Mouse (Mus musculus) embryonic facial prominence, embryonic 14.5 days (tissue): Measurements from ENCODE around the gene Cchcr1. TPM values are rescaled to one million over a fixed set of nuclear protein-coding genes. Genes with fewer than 3 reads are reported as not detected.
"Not testable (repeated sequence)": the region's sequence is repeated elsewhere in the genome, so short reads cannot be mapped to it uniquely, and the experiment has no call there.

ENCODE experiments used
- ATAC-seq: fragments of 200-750 bp; cut with Nextera tagmentation; 2 replicates; pipeline ENCODE4 v1.8.0; 2017; ENCODE audit warnings: low read depth, moderate number of reproducible peaks, moderate TSS enrichment
- DNase-seq: peaks from one replicate; pipeline ENCODE4 v3.0.0-alpha.2; 2015; ENCODE audit warnings: low spot score
- H3K27ac ChIP-seq: fragments of 300-500 bp; sonication (generic); replicated peaks from 2 replicates; pipeline ENCODE4 v1.5.1; 2014; ENCODE audit warnings: low read depth, mild to moderate bottlenecking, low read length, moderate library complexity
- H3K27me3 ChIP-seq: fragments of 300-500 bp; sonication (generic); replicated peaks from 2 replicates; pipeline ENCODE4 v1.6.1; 2014; ENCODE audit warnings: low read length; ENCODE audit not compliant: control insufficient read depth, insufficient read depth
- H3K36me3 ChIP-seq: fragments of 300-500 bp; sonication (generic); 2 replicates; pipeline ENCODE4 v1.6.1; 2014; ENCODE audit warnings: low read length, mixed read lengths; ENCODE audit not compliant: control insufficient read depth, insufficient read depth
- H3K4me1 ChIP-seq: fragments of 300-500 bp; sonication (generic); 2 replicates; pipeline ENCODE4 v1.6.1; 2014; ENCODE audit warnings: antibody characterized with exemption, low read length; ENCODE audit not compliant: control insufficient read depth, insufficient read depth
- H3K4me2 ChIP-seq: fragments of 300-500 bp; sonication (generic); 2 replicates; pipeline ENCODE4 v1.6.1; 2014; ENCODE audit warnings: low read depth, mild to moderate bottlenecking, low read length, moderate library complexity, mixed read lengths
- H3K4me3 ChIP-seq: fragments of 300-500 bp; sonication (generic); 2 replicates; pipeline ENCODE4 v1.5.1; 2014; ENCODE audit warnings: low read depth, mild to moderate bottlenecking, low read length
- H3K9ac ChIP-seq: fragments of 300-500 bp; sonication (generic); 2 replicates; pipeline ENCODE4 v1.6.1; 2014; ENCODE audit warnings: low read depth, mild to moderate bottlenecking, low read length, moderate library complexity, mixed read lengths
- H3K9me3 ChIP-seq: fragments of 300-500 bp; sonication (generic); 2 replicates; pipeline ENCODE4 v1.6.1; 2016; ENCODE audit warnings: low read length; ENCODE audit not compliant: control insufficient read depth
- WGBS: fragments of 180-500 bp; shearing (Covaris S2); extraction: QIAGEN DNeasy Blood & Tissue Kit; methylation state at CpG from one replicate; pipeline ENCODE4 v1.1.7; 2014; 5-methylcytosine and 5-hydroxymethylcytosine counted together
- polyA plus RNA-seq: library from polyadenylated mRNA; unstranded; fragments of >200 nt; fragmentation: Nextera tagmentation; extraction: Ambion mirVana; gene quantifications from 2 replicates; pipeline ENCODE4 v1.2.1, GENCODE M21; 2014

Gene Cchcr1
- polyA plus RNA-seq, 1 experiment from 2014 or later = 10.5 TPM

GRCm38 (mm10) chr17:35508279-35508678, 8.6 kb upstream of the Cchcr1 start:
- 54% methylated on average over 3 of the region's 5 CpGs for WGBS
- not testable (repeated sequence) for H3K36me3 ChIP-seq, H3K4me3 ChIP-seq

GRCm38 (mm10) chr17:35509284-35509683, 7.6 kb upstream of the Cchcr1 start:
- H3K4me2 ChIP-seq = no peak overlapping the region
- no peak overlapping the region for H3K27ac ChIP-seq
- H3K9me3 ChIP-seq = no peaks in the 10 kb centered on the region
- DNase-seq (peak; percentile 78), ATAC-seq (no peak; the same call in 1 of the 2 replicates)
- peaks cover 31% of the 10 kb centered on the region for H3K27me3 ChIP-seq
- WGBS = 21% methylated on average over 8 of the region's 8 CpGs
- H3K9ac ChIP-seq = no peak overlapping the region
- H3K4me3 ChIP-seq = no peak overlapping the region
- H3K4me1 ChIP-seq = no peaks in the 10 kb centered on the region
- peaks cover 8% of the 10 kb centered on the region; the same call in 1 of the 2 replicates for H3K36me3 ChIP-seq

More at GRCm38 (mm10) chr17:35508279-35508678, 8.6 kb upstream of the Cchcr1 start:
- H3K9me3 ChIP-seq, H3K4me2 ChIP-seq, ATAC-seq, H3K27ac ChIP-seq, H3K9ac ChIP-seq, DNase-seq, H3K4me1 ChIP-seq: not testable (repeated sequence)
- H3K27me3 ChIP-seq = peaks cover 31% of the 10 kb centered on the region

GRCm38 (mm10) chr17:35512916-35513626, 3.8 kb upstream of the Cchcr1 start:
- Histone ChIP-seq H3K4me3 (no peak overlapping the region), H3K36me3 (peaks cover 8% of the 10 kb centered on the region; the same call in 1 of the 2 replicates), H3K27me3 (0 out of 2 replicates have a peak, but pooled peaks cover under 1% of the 10 kb centered on the region), H3K27ac (no peak overlapping the region), H3K9me3 (no peaks in the 10 kb centered on the region), H3K9ac (no peak overlapping the region), H3K4me2 (no peak overlapping the region), H3K4me1 (peaks cover 8% of the 10 kb centered on the region; the same call in 1 of the 2 replicates)
- no peak for ATAC-seq
- no peak for DNase-seq
- 94% methylated on average over 7 of the region's 7 CpGs for WGBS

- no peak for DNase-seq
- H3K27ac ChIP-seq = no peak overlapping the region
- peaks cover 12% of the 10 kb centered on the region; the same call in 1 of the 2 replicates for H3K4me1 ChIP-seq
- H3K9ac ChIP-seq = peak overlapping the region; percentile 63; the same call in 1 of the 2 replicates
- peak overlapping the region; percentile 83 for H3K4me2 ChIP-seq
- no peak for ATAC-seq
- no peaks in the 10 kb centered on the region for H3K27me3 ChIP-seq
- WGBS = 24% methylated on average over 2 of the region's 2 CpGs
- H3K36me3 ChIP-seq = peaks cover 8% of the 10 kb centered on the region; the same call in 1 of the 2 replicates
- no peak overlapping the region; the same call in 1 of the 2 replicates for H3K4me3 ChIP-seq
- no peaks in the 10 kb centered on the region for H3K9me3 ChIP-seq
These were observed 3.0 kb upstream of the Cchcr1 start for GRCm38 (mm10) chr17:35513886-35514285.

- peak overlapping the region; percentile 83 for H3K4me2 ChIP-seq
- no peaks in the 10 kb centered on the region for H3K9me3 ChIP-seq
- H3K4me1 ChIP-seq = peaks cover 12% of the 10 kb centered on the region; the same call in 1 of the 2 replicates
- H3K27me3 ChIP-seq = no peaks in the 10 kb centered on the region
- peaks cover 8% of the 10 kb centered on the region; the same call in 1 of the 2 replicates for H3K36me3 ChIP-seq
- WGBS = 46% methylated on average over 6 of the region's 6 CpGs
- ATAC-seq (no peak), DNase-seq (no peak)
- H3K9ac ChIP-seq = peak overlapping the region; percentile 63
- H3K4me3 ChIP-seq = peak overlapping the region; percentile 65
- no peak overlapping the region for H3K27ac ChIP-seq
These were observed 2.1 kb upstream of the Cchcr1 start for GRCm38 (mm10) chr17:35514756-35515155.

GRCm38 (mm10) chr17:35515911-35516640, 824 bp upstream of the Cchcr1 start:
- Histone ChIP-seq H3K9me3 (no peaks in the 10 kb centered on the region), H3K27ac (no peak overlapping the region), H3K4me1 (peaks cover 12% of the 10 kb centered on the region; the same call in 1 of the 2 replicates), H3K36me3 (peaks cover 12% of the 10 kb centered on the region; the same call in 1 of the 2 replicates), H3K4me3 (peak overlapping the region; percentile 65), H3K9ac (peak overlapping the region; percentile 63), H3K27me3 (no peaks in the 10 kb centered on the region), H3K4me2 (peak overlapping the region; percentile 83)
- WGBS = 4% methylated on average over 19 of the region's 25 CpGs
- DNase-seq = peak; percentile 58
- no peak for ATAC-seq

- Histone ChIP-seq H3K4me3 (peak overlapping the region; percentile 65), H3K27ac (peak overlapping the region; percentile 69), H3K9me3 (no peaks in the 10 kb centered on the region), H3K36me3 (peaks cover 21% of the 10 kb centered on the region), H3K4me1 (peaks cover 12% of the 10 kb centered on the region; the same call in 1 of the 2 replicates), H3K27me3 (no peaks in the 10 kb centered on the region), H3K4me2 (peak overlapping the region; percentile 83), H3K9ac (peak overlapping the region; percentile 66)
- ATAC-seq (no peak), DNase-seq (no peak)
- 7% methylated on average over 11 of the region's 12 CpGs for WGBS
These were observed 626 bp downstream of the Cchcr1 start for GRCm38 (mm10) chr17:35517526-35517925.

- H3K4me2 ChIP-seq = no peak overlapping the region
- H3K27ac ChIP-seq = no peak overlapping the region
- no peak for DNase-seq
- no peaks in the 10 kb centered on the region for H3K4me1 ChIP-seq
- ATAC-seq = no peak
- H3K27me3 ChIP-seq = no peaks in the 10 kb centered on the region
- H3K36me3 ChIP-seq = peaks cover 72% of the 10 kb centered on the region
- no peaks in the 10 kb centered on the region for H3K9me3 ChIP-seq
- H3K9ac ChIP-seq = no peak overlapping the region
- 81% methylated on average over 9 of the region's 9 CpGs for WGBS
- no peak overlapping the region for H3K4me3 ChIP-seq
These were observed 7.5 kb downstream of the Cchcr1 start for GRCm38 (mm10) chr17:35524354-35524753.
